Mouse (Mus musculus) ES-E14 (cell line): Measurements from ENCODE around the gene Cachd1. TPM values are rescaled to one million over a fixed set of nuclear protein-coding genes. Genes with fewer than 3 reads are reported as not detected.

Experiments used
- DNase-seq: peaks from one replicate; pipeline ENCODE4 v3.0.0-alpha.2; 2013; ENCODE audit warnings: low read depth, low spot score
- H3K27ac ChIP-seq: 2 replicates; pipeline ENCODE4 v1.5.1; 2012; ENCODE audit warnings: low read depth, mild to moderate bottlenecking, low read length, moderate library complexity, mixed read lengths; ENCODE audit not compliant: poor library complexity, insufficient read depth, severe bottlenecking
- H3K36me3 ChIP-seq: 2 replicates; pipeline ENCODE4 v1.6.1; 2012; ENCODE audit warnings: mild to moderate bottlenecking, low read length, moderate library complexity, mixed read lengths; ENCODE audit not compliant: control insufficient read depth, poor library complexity, insufficient read depth, severe bottlenecking
- H3K4me1 ChIP-seq, 2 experiments: fragments of 150-350 bp in 1 of 2; sonication (generic) in 1 of 2; 2 replicates each; pipeline ENCODE4 v1.6.1; 2012; ENCODE audit warnings: low read length in 2 of 2, mild to moderate bottlenecking in 1 of 2, mixed read lengths in 1 of 2; ENCODE audit not compliant: control insufficient read depth in 2 of 2, insufficient read depth in 2 of 2, poor library complexity in 1 of 2
- H3K4me3 ChIP-seq, 2 experiments: fragments of 150-350 bp in 1 of 2; sonication (generic) in 1 of 2; 2 replicates each; pipeline ENCODE4 v1.5.1; 2012; ENCODE audit warnings: low read length in 2 of 2, low read depth in 1 of 2, mild to moderate bottlenecking in 1 of 2, mixed read lengths in 1 of 2; ENCODE audit not compliant: insufficient read depth in 1 of 2, poor library complexity in 1 of 2, severe bottlenecking in 1 of 2
- H3K9ac ChIP-seq: 2 replicates; pipeline ENCODE4 v1.6.1; 2012; ENCODE audit warnings: low read depth, mild to moderate bottlenecking, low read length, mixed read lengths; ENCODE audit not compliant: poor library complexity, insufficient read depth, severe bottlenecking
- H3K9me3 ChIP-seq: fragments of 150-350 bp; sonication (generic); 2 replicates; pipeline ENCODE4 v1.6.1; 2012; ENCODE audit warnings: low read depth, mild to moderate bottlenecking, low read length; ENCODE audit not compliant: control insufficient read depth, insufficient read depth
- CHD2 ChIP-seq: IDR thresholded peaks from 2 replicates; pipeline ENCODE4 v1.6.1; 2014; ENCODE audit warnings: mild to moderate bottlenecking, low read depth, low read length, inconsistent platforms
- HCFC1 ChIP-seq: IDR thresholded peaks from 2 replicates; pipeline ENCODE4 v1.6.1; 2012; ENCODE audit warnings: low read length, inconsistent platforms, borderline replicate concordance; ENCODE audit not compliant: insufficient read depth
- MAFK ChIP-seq: IDR thresholded peaks from 2 replicates; pipeline ENCODE4 v1.6.1; 2014; ENCODE audit warnings: mild to moderate bottlenecking, low read depth, low read length, inconsistent platforms; ENCODE audit not compliant: insufficient read depth
- ZC3H11A ChIP-seq: IDR thresholded peaks from 2 replicates; pipeline ENCODE4 v1.6.1; 2012; ENCODE audit warnings: low read depth, mild to moderate bottlenecking, inconsistent platforms, low read length, borderline replicate concordance
- ZNF384 ChIP-seq: IDR thresholded peaks from 2 replicates; pipeline ENCODE4 v1.6.1; 2012; ENCODE audit warnings: low read depth, low read length, inconsistent platforms
- in situ Hi-C, 2 experiments: fragments of 600-800 bp; cut with MboI; formaldehyde crosslinking; loops; one replicate each; pipeline ENCODE4 v1.15.1; 2025; ENCODE audit warnings: low sequenced_read_pairs in 2 of 2, inconsistent platforms in 1 of 2; ENCODE audit not compliant: unreplicated experiment in 2 of 2
- total RNA-seq: library from RNA; depleted of rRNA; stranded (reverse); fragments of 300-350 nt; gene quantifications from 2 replicates; pipeline ENCODE4 v1.2.3, GENCODE M21; 2012

The Cachd1 gene
- total RNA-seq, 1 experiment: 7.6 TPM

- Histone ChIP-seq H3K4me3 (no peak overlapping the region), H3K4me1 (no peaks in the 10 kb centered on the region), H3K9me3 (no peaks in the 10 kb centered on the region), H3K36me3 (no peaks in the 10 kb centered on the region), H3K27ac (no peak overlapping the region), H3K9ac (no peak overlapping the region)
- in situ Hi-C loops: no loop called here
- TF ChIP-seq ZC3H11A (no peak), CHD2 (no peak), MAFK (no peak), HCFC1 (no peak), ZNF384 (no peak)
- DNase-seq: no peak
Observed at GRCm38 (mm10) chr4:101043691-101044090, 267.2 kb downstream of the Cachd1 start.

- TF ChIP-seq ZNF384 (no peak), MAFK (no peak), CHD2 (no peak), HCFC1 (no peak), ZC3H11A (no peak)
- in situ Hi-C loops: no loop called here
- H3K4me3 ChIP-seq: no peak overlapping the region
- no peak overlapping the region for H3K9ac ChIP-seq
- H3K9me3 ChIP-seq: no peaks in the 10 kb centered on the region
- no peak for DNase-seq
- H3K27ac ChIP-seq: no peak overlapping the region
- no peaks in the 10 kb centered on the region for H3K36me3 ChIP-seq
- H3K4me1 ChIP-seq: no peaks in the 10 kb centered on the region
Observed at GRCm38 (mm10) chr4:101044149-101044548, 267.7 kb downstream of the Cachd1 start.

GRCm38 (mm10) chr4:101046576-101046975 lies 270.1 kb downstream of the Cachd1 start:
- no peak overlapping the region for H3K27ac ChIP-seq
- H3K36me3 ChIP-seq: no peaks in the 10 kb centered on the region
- H3K9ac ChIP-seq: no peak overlapping the region
- H3K9me3 ChIP-seq: no peaks in the 10 kb centered on the region
- in situ Hi-C loops: no loop called here
- TF ChIP-seq MAFK (no peak), HCFC1 (no peak), ZC3H11A (no peak), ZNF384 (no peak), CHD2 (no peak)
- no peaks in the 10 kb centered on the region for H3K4me1 ChIP-seq
- no peak overlapping the region for H3K4me3 ChIP-seq
- DNase-seq: no peak

GRCm38 (mm10) chr4:101062146-101062545 lies 285.7 kb downstream of the Cachd1 start:
- DNase-seq: no peak
- Histone ChIP-seq H3K9me3 (no peaks in the 10 kb centered on the region), H3K27ac (no peak overlapping the region), H3K4me3 (no peak overlapping the region), H3K9ac (no peak overlapping the region), H3K4me1 (no peaks in the 10 kb centered on the region), H3K36me3 (no peaks in the 10 kb centered on the region)
- in situ Hi-C loops: no loop called here
- no peak for TF ChIP-seq MAFK

GRCm38 (mm10) chr4:101066401-101066800 lies 289.9 kb downstream of the Cachd1 start:
- in situ Hi-C loops: no loop called here
- no peak for DNase-seq
- Histone ChIP-seq H3K9ac (no peak overlapping the region), H3K4me1 (no peaks in the 10 kb centered on the region), H3K27ac (no peak overlapping the region), H3K4me3 (no peak overlapping the region), H3K9me3 (no peaks in the 10 kb centered on the region), H3K36me3 (no peaks in the 10 kb centered on the region)
- TF ChIP-seq CHD2 (no peak), MAFK (no peak), ZNF384 (no peak), HCFC1 (no peak), ZC3H11A (no peak)
